Mouse (Mus musculus) myocyte (in vitro differentiated cells): Measurements from ENCODE around the gene Rtn4r. TPM values are rescaled to one million over a fixed set of nuclear protein-coding genes. Genes with fewer than 3 reads are reported as not detected.

ENCODE experiments used
- H3K27me3 ChIP-seq: one replicate; pipeline ENCODE4 v1.6.1; 2011; ENCODE audit not compliant: control insufficient read depth, insufficient read depth, insufficient read length
- H3K36me3 ChIP-seq: one replicate; pipeline ENCODE4 v1.6.1; 2011; ENCODE audit not compliant: control insufficient read depth, insufficient read depth
- H3K4me2 ChIP-seq: one replicate; pipeline ENCODE4 v1.6.1; 2011; ENCODE audit warnings: low read depth, control low read depth
- H3K4me3 ChIP-seq: one replicate; pipeline ENCODE4 v1.5.1; 2011; ENCODE audit warnings: mild to moderate bottlenecking, control low read depth, moderate library complexity
- H3K79me2 ChIP-seq: one replicate; pipeline ENCODE4 v1.6.1; 2011; ENCODE audit not compliant: control insufficient read depth, insufficient read depth
- H3ac ChIP-seq: one replicate; pipeline ENCODE4 v1.6.1; 2011; ENCODE audit not compliant: control insufficient read depth, insufficient read length
- CEBPB ChIP-seq: IDR thresholded peaks from 2 replicates; pipeline ENCODE4 v1.6.1; 2011; ENCODE audit warnings: mild to moderate bottlenecking, moderate library complexity; ENCODE audit not compliant: poor library complexity, insufficient read depth, severe bottlenecking
- E2F4 ChIP-seq: IDR thresholded peaks from one replicate; pipeline ENCODE4 v1.6.1; 2011; ENCODE audit warnings: mild to moderate bottlenecking, control low read depth, moderate library complexity; ENCODE audit not compliant: insufficient read depth
- MAX ChIP-seq: IDR thresholded peaks from one replicate; pipeline ENCODE4 v1.6.1; 2011; ENCODE audit warnings: low read depth, mild to moderate bottlenecking, control low read depth
- MYOD1 ChIP-seq, 3 experiments: IDR thresholded peaks; one replicate each; pipeline ENCODE4 v1.6.1; 2011; ENCODE audit warnings: control low read depth in 2 of 3, low read depth in 2 of 3, mild to moderate bottlenecking in 2 of 3, moderate library complexity in 1 of 3; ENCODE audit not compliant: insufficient read length in 2 of 3, control insufficient read depth in 1 of 3
- MYOG ChIP-seq, 3 experiments: IDR thresholded peaks; one replicate each; pipeline ENCODE4 v1.6.1; 2011; ENCODE audit warnings: control low read depth in 2 of 3, low read depth in 2 of 3, mild to moderate bottlenecking in 2 of 3; ENCODE audit not compliant: insufficient read length in 2 of 3, control insufficient read depth in 1 of 3, insufficient read depth in 1 of 3
- POLR2A ChIP-seq: IDR thresholded peaks from one replicate; pipeline ENCODE4 v1.6.1; 2011; ENCODE audit warnings: low read depth, mild to moderate bottlenecking, control low read depth, moderate library complexity; ENCODE audit not compliant: insufficient read length
- POLR2AphosphoS2 ChIP-seq: IDR thresholded peaks from one replicate; pipeline ENCODE4 v1.6.1; 2011; ENCODE audit warnings: low read depth, control low read depth; ENCODE audit not compliant: insufficient read length
- REST ChIP-seq: IDR thresholded peaks from one replicate; pipeline ENCODE4 v1.6.1; 2011; ENCODE audit warnings: mild to moderate bottlenecking, control low read depth, moderate library complexity; ENCODE audit not compliant: insufficient read depth, insufficient read length
- SRF ChIP-seq: IDR thresholded peaks from one replicate; pipeline ENCODE4 v1.6.1; 2011; ENCODE audit warnings: low read depth; ENCODE audit not compliant: control insufficient read depth, insufficient read length
- TCF12 ChIP-seq: IDR thresholded peaks from one replicate; pipeline ENCODE4 v1.6.1; 2011; ENCODE audit warnings: mild to moderate bottlenecking, control low read depth; ENCODE audit not compliant: poor library complexity, insufficient read depth, severe bottlenecking
- TCF3 ChIP-seq: IDR thresholded peaks from one replicate; pipeline ENCODE4 v1.6.1; 2011; ENCODE audit warnings: low read depth, control low read depth; ENCODE audit not compliant: insufficient read length
- USF1 ChIP-seq: IDR thresholded peaks from one replicate; pipeline ENCODE4 v1.6.1; 2011; ENCODE audit warnings: low read depth, mild to moderate bottlenecking, control low read depth, moderate library complexity
- polyA plus RNA-seq: library from polyadenylated mRNA; unstranded; fragments of >200 nt; fragmentation: generic; extraction: Trizol; gene quantifications from one replicate; pipeline ENCODE4 v1.2.1, GENCODE M21; 2012; ENCODE audit warnings: missing spikeins

Rtn4r gene
- polyA plus RNA-seq, 1 experiment: 0.26 TPM

DNA sequence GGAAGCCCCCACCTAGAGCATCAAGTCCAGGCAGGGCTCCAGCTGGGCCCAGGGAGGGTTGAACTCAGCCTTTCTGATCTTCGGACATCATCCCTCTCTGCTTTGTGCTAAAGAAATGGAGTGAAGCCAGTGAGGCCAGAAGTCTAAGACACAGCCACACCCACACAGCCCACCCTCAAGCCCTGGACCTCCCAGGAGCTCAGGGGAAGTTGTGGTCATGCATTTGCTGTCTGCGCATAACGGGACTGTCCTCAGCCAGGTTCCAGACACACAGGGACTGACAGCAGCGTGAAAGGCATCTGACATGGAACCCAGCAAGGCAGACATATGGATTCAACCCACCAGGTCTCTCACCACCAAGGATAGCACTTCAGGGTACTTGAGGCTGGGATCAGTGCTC, 11.0 kb upstream of the Rtn4r start:
- Histone ChIP-seq H3K79me2 (no peaks in the 10 kb centered on the region), H3ac (no peak overlapping the region), H3K4me2 (no peak overlapping the region), H3K36me3 (no peaks in the 10 kb centered on the region), H3K4me3 (no peak overlapping the region), H3K27me3 (peaks cover 43% of the 10 kb centered on the region)
- no peak for TF ChIP-seq POLR2A
- TF ChIP-seq TCF12: no peak

DNA sequence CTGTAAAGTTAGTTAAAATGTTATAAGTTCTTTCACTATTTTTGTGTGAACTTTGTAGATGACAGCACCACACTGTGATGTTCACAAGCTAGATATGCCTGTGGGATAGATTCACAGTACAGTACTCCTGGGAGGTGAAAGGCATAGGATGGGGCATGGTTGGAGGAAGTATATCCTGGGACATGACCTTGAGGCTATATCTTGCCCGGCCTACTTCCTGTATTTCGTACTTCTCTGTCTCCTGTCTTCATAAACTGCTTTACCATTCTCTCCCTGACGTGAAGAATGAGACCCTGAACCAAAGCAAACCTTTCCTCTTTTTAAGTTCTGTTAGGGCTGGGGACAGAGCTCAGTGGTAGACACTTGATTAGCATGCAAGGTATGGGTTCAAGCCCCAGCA, 9.2 kb upstream of the Rtn4r start:
- TF ChIP-seq MAX: no peak
- TF ChIP-seq MYOG (IDR thresholded peaks at IDR 0.05; ENCODE audit: control insufficient read depth in 1 of 3, insufficient read depth in 1 of 3, insufficient read length in 2 of 3, low read depth in 2 of 3): no peak
- TF ChIP-seq CEBPB: no peak
- TF ChIP-seq E2F4: no peak
- TF ChIP-seq POLR2A: no peak
- TF ChIP-seq POLR2AphosphoS2: no peak
- no peak for TF ChIP-seq USF1
- TF ChIP-seq TCF3: no peak
- no peak for TF ChIP-seq SRF
- TF ChIP-seq TCF12: no peak
- no peak for TF ChIP-seq REST
- TF ChIP-seq MYOD1 (IDR thresholded peaks at IDR 0.05; ENCODE audit: control insufficient read depth in 1 of 3, insufficient read length in 2 of 3, low read depth in 2 of 3): no peak

DNA sequence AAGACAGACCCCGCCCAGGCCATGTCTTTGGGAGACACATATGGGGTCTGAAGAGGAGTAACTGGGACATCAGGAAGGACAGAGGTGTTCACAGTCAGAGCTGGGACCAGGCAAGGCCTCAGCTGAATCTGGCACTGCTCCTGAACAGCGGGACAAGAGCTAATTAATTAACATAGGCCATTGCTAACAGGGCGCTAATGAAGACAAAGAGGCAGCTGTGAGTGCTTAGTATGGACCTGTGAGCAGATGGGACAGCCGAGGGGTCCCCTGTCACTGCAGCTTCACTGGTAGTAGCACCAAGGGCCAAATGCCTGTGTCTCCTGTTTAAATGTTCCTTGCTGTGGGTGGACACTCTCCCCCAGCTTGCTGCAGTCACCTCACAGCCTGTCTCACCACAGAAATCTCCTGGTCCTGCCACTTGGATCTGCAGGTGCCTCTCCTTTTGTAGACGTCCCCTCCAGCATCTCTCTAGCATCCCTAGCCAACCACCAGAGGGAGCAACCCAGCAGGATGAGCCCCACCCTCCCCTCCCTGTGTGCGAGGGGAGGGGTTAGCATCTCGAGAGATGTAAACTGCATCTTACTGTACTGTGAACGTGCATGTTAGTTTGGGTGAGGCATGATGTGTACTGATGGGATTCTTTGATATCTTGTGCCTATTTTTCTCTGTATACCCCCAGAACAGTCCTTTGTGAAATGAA, 8.3 kb upstream of the Rtn4r start:
- TF ChIP-seq SRF (no peak), MAX (no peak)

More for the DNA sequence above, 9.2 kb upstream of the Rtn4r start:
- H3K27me3 ChIP-seq: peaks cover 43% of the 10 kb centered on the region
- no peaks in the 10 kb centered on the region for H3K79me2 ChIP-seq
- no peaks in the 10 kb centered on the region for H3K36me3 ChIP-seq
- H3K4me2 ChIP-seq: no peak overlapping the region
- no peak overlapping the region for H3K4me3 ChIP-seq
- H3ac ChIP-seq: no peak overlapping the region

DNA sequence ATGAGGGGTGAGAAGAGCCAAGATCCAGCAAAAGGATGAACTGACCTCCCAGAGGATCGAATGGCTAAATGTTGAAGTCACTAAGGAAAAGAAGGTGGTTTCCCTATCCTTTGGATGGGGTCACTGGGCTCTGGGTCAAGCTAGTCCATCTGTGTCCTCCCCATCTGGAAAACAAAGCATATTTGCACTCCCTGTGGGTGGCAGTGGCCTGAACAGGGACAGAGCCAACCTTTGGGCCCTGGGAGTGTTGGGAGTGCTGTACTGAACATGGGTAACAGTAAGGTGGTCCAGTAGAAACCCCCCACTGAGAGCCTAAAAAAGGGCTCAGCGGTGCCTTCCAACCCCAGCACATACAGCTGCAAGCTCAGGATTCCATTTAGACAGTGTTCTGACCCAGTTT, 4.7 kb upstream of the Rtn4r start:
- no peak for TF ChIP-seq POLR2A
- no peak for TF ChIP-seq MAX
- no peak for TF ChIP-seq CEBPB
- no peak for TF ChIP-seq USF1
- no peak for TF ChIP-seq E2F4
- TF ChIP-seq MYOG (IDR thresholded peaks at IDR 0.05; ENCODE audit: control insufficient read depth in 1 of 3, insufficient read depth in 1 of 3, insufficient read length in 2 of 3, low read depth in 2 of 3): no peak
- no peak for TF ChIP-seq POLR2AphosphoS2
- no peak for TF ChIP-seq TCF12
- TF ChIP-seq TCF3: no peak
- no peak for TF ChIP-seq MYOD1 (IDR thresholded peaks at IDR 0.05; ENCODE audit: control insufficient read depth in 1 of 3, insufficient read length in 2 of 3, low read depth in 2 of 3)
- no peak for TF ChIP-seq REST
- no peaks in the 10 kb centered on the region for H3K79me2 ChIP-seq
- H3K4me2 ChIP-seq: no peak overlapping the region
- H3K4me3 ChIP-seq: no peak overlapping the region
- H3K27me3 ChIP-seq: peaks cover 32% of the 10 kb centered on the region
- no peak overlapping the region for H3ac ChIP-seq
- no peaks in the 10 kb centered on the region for H3K36me3 ChIP-seq

More for the DNA sequence above, 8.3 kb upstream of the Rtn4r start:
- no peak overlapping the region for H3ac ChIP-seq
- H3K79me2 ChIP-seq: no peaks in the 10 kb centered on the region
- H3K4me3 ChIP-seq: no peak overlapping the region
- peaks cover 38% of the 10 kb centered on the region for H3K27me3 ChIP-seq
- H3K4me2 ChIP-seq: no peak overlapping the region
- no peaks in the 10 kb centered on the region for H3K36me3 ChIP-seq

GRCm38 (mm10) chr16:18123471-18123870, 4.0 kb upstream of the Rtn4r start:
- Histone ChIP-seq H3K36me3 (no peaks in the 10 kb centered on the region), H3K27me3 (peaks cover 37% of the 10 kb centered on the region), H3ac (no peak overlapping the region), H3K79me2 (no peaks in the 10 kb centered on the region), H3K4me2 (no peak overlapping the region), H3K4me3 (no peak overlapping the region)
- no peak for TF ChIP-seq USF1
- TF ChIP-seq SRF: no peak
- no peak for TF ChIP-seq REST
- TF ChIP-seq POLR2A: no peak
- no peak for TF ChIP-seq TCF12
